Mouse (Mus musculus) right cerebral cortex, postnatal 25 days (tissue): ENCODE results near the gene Dlk1.
"Not testable (repeated sequence)": the region's sequence is repeated elsewhere in the genome, so short reads cannot be mapped to it uniquely, and the experiment has no call there.

Experiments
- DNase-seq: peaks from one replicate; pipeline ENCODE4 v3.0.0; 2022

Gene Dlk1

GRCm38 (mm10) chr12:109486525-109486924 lies 33.9 kb downstream of the Dlk1 start:
- DNase-seq = not testable (repeated sequence)

DNA sequence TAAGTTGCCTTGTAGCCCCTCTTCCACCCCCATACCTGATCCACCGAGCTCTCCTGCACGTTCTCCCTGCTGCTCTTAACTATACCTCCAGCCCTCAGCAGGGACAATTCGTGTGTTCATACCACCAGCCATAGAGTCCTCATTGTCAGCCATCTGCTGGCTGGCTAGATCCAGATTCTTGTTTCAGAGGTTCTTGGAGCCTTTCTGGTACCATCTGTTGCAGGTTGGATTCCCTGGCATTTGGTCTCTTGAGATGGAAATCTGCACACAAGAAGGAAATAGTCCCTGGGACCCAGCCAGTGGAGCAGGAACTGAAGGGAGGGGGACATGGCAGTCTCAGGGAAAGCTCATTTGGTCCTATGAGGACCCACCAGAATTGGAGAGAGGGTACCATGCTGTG lies 39.1 kb downstream of the Dlk1 start:
- DNase-seq = peak; percentile 48

DNA sequence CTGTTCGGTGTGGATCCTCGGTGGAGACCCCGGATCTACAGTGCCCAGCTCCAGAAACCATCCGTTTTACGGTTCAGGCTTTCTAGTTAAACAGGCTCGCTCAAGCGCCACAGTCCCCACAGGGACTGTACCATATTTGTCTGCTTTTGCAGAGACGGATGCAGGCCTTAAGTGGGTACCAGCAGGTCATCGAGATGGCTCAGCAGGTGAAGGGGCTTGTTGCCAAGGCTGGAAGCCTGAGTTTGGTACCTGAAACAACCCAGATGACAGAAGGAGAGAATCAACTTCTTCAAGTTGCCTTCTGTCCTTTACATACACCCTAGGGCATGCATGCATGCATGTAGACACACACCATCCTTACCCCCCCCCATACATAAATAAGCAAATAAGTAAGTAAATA lies 40.8 kb downstream of the Dlk1 start:
- no peak for DNase-seq

GRCm38 (mm10) chr12:109495016-109495644 lies 42.5 kb downstream of the Dlk1 start:
- no peak for DNase-seq

GRCm38 (mm10) chr12:109496397-109496796 lies 43.8 kb downstream of the Dlk1 start:
- no peak for DNase-seq

- DNase-seq = no peak
Observed at GRCm38 (mm10) chr12:109500992-109501391, 48.4 kb downstream of the Dlk1 start.

- no peak for DNase-seq
Observed at GRCm38 (mm10) chr12:109502360-109503040, 49.9 kb downstream of the Dlk1 start.

- DNase-seq = no peak
Observed at GRCm38 (mm10) chr12:109507693-109508092, 55.1 kb downstream of the Dlk1 start.

DNA sequence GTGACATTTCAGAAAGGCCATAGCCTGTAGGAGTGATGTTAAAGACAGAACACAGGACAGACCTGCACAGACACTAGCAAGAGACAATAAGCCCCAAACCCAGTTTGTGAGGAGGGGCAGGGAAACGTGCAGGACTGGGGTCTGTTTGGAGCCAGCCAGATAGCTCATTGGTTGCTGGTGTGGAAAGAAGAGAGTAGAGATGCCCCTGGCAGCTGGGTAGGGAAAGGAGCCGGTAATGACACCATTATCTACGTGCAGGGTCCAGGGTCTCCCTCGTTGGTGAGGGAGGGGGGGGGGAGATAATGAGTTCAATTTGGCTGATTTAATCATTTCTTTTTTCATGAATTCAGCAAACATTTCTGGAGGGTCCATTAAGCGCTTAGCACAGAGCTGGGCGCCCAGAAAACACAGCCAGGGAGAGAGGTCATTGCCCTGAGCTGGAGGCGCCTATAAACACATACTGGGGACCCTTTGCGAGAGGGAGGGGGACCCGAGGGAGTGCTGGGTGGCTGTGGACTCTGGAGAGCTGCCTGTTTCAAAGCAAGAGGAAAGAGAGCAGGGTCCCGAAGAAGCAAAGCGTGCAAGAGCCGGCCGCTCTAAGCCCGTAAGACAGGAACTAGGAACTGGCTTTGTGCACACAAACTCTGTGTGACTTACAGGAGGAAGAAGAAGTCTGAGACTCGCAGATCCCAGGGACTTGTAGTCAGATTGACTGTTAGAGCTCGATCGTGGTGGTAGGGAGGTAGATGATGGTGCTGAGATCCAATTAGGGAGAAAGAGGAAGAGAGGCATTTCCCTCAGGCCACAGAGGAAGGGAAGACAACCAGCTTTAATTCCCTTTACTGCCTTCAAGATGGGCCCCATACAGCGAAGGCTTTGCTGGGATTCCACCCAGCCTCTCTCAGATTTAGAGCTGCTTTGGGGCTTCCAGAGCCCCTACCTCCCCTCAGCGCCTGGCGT lies 56.2 kb downstream of the Dlk1 start:
- no peak for DNase-seq

DNA sequence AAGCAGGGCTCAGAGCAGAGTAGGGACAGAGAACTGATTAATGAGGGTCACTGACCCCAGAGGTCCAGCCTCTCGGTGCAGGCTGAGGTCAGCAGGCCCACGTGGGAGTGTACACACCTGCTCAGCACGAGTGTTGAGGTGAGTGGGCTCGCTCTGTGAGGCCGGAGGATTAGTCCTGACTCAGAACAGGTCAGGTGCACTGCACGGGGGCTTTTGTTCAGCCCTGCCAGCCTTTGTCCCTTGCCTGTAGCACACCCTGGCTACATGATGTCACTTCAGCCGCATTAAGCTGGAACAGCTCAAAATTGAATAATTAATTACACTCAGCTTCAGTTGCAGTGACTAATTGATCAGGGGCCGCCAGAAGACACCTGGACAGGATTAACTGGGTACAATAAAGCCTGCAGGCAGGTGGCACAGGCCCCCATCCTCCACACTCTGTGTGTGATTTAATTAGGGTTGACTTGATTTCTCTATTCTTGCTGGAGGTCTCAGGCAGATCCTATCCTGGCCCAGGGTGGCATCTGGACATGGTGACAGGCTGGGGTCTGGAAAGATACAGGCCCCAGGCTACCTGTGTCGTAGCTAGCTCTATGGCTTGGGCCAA lies 57.0 kb downstream of the Dlk1 start:
- DNase-seq = no peak

- DNase-seq = no peak
Observed at GRCm38 (mm10) chr12:109510247-109510646, 57.6 kb downstream of the Dlk1 start.

GRCm38 (mm10) chr12:109511456-109511855 lies 58.8 kb downstream of the Dlk1 start:
- no peak for DNase-seq

DNA sequence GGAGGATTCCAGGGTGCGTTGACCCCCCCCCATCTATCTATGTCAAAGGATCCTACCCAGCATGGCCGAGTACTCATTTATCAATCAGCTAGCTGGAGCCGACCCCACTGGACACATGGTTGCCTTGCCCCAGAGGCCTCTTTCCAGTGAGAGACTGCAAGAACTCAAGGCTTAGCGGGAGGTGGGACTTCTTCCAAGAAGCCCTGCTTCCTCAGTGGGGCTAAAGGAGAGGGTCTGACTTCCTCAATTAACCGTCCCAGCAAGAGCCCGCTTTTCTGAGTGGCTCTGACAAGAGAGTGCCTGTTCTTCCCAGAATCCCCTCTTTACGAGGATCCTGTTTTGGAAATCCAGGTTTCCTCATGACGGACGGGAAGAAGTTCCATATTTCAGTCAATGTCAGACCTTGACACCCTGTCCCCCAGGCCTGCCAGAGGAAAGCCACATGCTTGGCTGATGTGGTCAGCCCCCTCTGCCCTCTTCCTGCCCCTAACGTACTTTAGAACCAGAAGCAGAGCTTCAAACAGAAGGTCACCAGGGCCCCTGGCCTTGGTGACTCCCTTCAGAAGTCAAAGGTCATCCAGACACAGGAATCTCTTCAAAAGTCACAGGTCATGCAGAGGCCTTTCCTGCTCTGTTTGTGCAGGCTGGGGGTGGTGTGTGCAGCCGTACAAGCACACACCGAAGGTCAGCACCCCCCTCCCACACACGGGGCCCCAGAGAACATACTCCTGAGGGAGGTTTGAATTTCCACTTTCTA lies 59.7 kb downstream of the Dlk1 start:
- no peak for DNase-seq
